Mouse (Mus musculus): ENCODE measurements around the gene Uqcrq. TPM values are rescaled to one million over a fixed set of nuclear protein-coding genes. Genes with fewer than 3 reads are reported as not detected.
A peak's percentile ranks its signal among the peaks of the same experiment; 100 is the strongest.

Gene Uqcrq
- total RNA-seq, 2 experiments from 2014 or later: 2,590 to 2,622 TPM

- DNase-seq: no peak
Observed at GRCm38 (mm10) chr11:53418048-53418447, 12.6 kb downstream of the Uqcrq start.

GRCm38 (mm10) chr11:53413871-53414270 lies 16.8 kb downstream of the Uqcrq start:
- DNase-seq: no peak

GRCm38 (mm10) chr11:53411738-53412137 lies 18.9 kb downstream of the Uqcrq start:
- DNase-seq: peak in 1 of 2 experiments; percentile 18

- no peak for DNase-seq
Observed at GRCm38 (mm10) chr11:53403638-53404037, 27.0 kb downstream of the Uqcrq start.

- no peak for DNase-seq
Observed at GRCm38 (mm10) chr11:53393856-53394255, 36.8 kb downstream of the Uqcrq start.

- DNase-seq: no peak
Observed at GRCm38 (mm10) chr11:53383758-53384428, 46.7 kb downstream of the Uqcrq start.

- peak in 1 of 2 experiments; percentile 34 for DNase-seq
Observed at GRCm38 (mm10) chr11:53378918-53379317, 51.7 kb downstream of the Uqcrq start.

Small RNA genes within 50 kb of the gene (microRNA-seq; reads per million reads assigned to microRNA genes)
- 0 to 0.76 reads per million in 2 experiments for gene Mir6920

Other genes starting within 250 kb of the Uqcrq start
- 100 to 1,000 TPM; 121 to 131 TPM for gene Hspa4, start 130.4 kb downstream of the Uqcrq start, total RNA-seq (2021)
- 1 to 10 TPM; 6.1 to 6.6 TPM for gene Zcchc10, start 106.2 kb downstream of the Uqcrq start, total RNA-seq (2021)
- 10 to 100 TPM; 50.8 to 83.3 TPM for gene Aff4, start 80.0 kb downstream of the Uqcrq start, total RNA-seq (2021)
- not detected for gene Leap2, start 7.7 kb downstream of the Uqcrq start, total RNA-seq (2021)
- gene Gdf9, start 192 bp upstream of the Uqcrq start, total RNA-seq (2021): under 1 TPM; 0.52 to 0.80 TPM
- not detected for gene Gm10447, start 26.3 kb upstream of the Uqcrq start, total RNA-seq (2021)
- gene Shroom1, start 26.4 kb upstream of the Uqcrq start, total RNA-seq (2021): under 1 TPM; 0.30 to 0.57 TPM
- not detected for gene Gm9837, start 39.6 kb upstream of the Uqcrq start, total RNA-seq (2021)
- not detected for gene Gm9945, start 49.3 kb upstream of the Uqcrq start, total RNA-seq (2021)
- gene Sowaha, start 49.4 kb upstream of the Uqcrq start, total RNA-seq (2021): under 1 TPM; 0.28 to 0.30 TPM
- 10 to 100 TPM; 24.7 to 24.8 TPM for gene Sept8, start 88.4 kb upstream of the Uqcrq start, total RNA-seq (2021)
- gene Kif3a, start 136.5 kb upstream of the Uqcrq start, total RNA-seq (2021): 10 to 100 TPM in 1 of 2 experiments, 1 to 10 TPM in 1; 8.4 to 11.2 TPM
- gene Il4, start 187.8 kb upstream of the Uqcrq start, total RNA-seq (2021): not detected
- not detected for gene Il13, start 203.9 kb upstream of the Uqcrq start, total RNA-seq (2021)